Mouse (Mus musculus): Measurements from ENCODE around the gene Gm17660. TPM values are rescaled to one million over a fixed set of nuclear protein-coding genes. Genes with fewer than 3 reads are reported as not detected.

Gene Gm17660
- total and polyA plus RNA-seq, 3 experiments, result not detected

DNA sequence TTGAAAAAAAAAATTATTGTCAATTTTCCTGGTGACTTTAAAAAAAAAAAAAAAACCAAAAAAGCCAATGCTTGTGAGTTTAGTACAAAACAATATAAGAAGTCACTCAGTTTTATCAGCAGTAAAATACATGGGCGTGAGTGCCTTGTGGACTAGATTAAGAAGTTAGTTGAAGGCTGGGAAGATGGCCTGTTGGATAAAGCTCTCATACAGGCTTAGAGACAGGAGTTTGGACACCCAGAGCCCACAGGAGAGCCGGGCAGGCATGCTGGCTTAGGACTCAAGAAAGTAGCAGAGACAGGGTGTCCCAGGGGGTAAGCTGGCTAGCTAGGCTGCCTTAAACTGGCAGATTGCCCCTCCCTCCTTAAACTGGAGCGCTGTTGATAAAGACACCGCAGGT is 22.5 kb downstream of the Gm17660 start (continued):
- TF ChIP-seq MAFK (IDR thresholded peaks at IDR 0.05; ENCODE audit: borderline replicate concordance, low read depth, low read length), result no peak
- no peak for TF ChIP-seq MEF2A (IDR thresholded peaks at IDR 0.05; ENCODE audit: extremely low read depth, insufficient replicate concordance, low read depth, low read length, poor library complexity, severe bottlenecking)
- TF ChIP-seq MAX (IDR thresholded peaks at IDR 0.05; ENCODE audit: low read length), result no peak
- no peak for TF ChIP-seq NRF1 (IDR thresholded peaks at IDR 0.05; ENCODE audit: insufficient read depth, low read depth, low read length, poor library complexity, severe bottlenecking)
- no peak for TF ChIP-seq GABPA (IDR thresholded peaks at IDR 0.05; ENCODE audit: low read depth, low read length)
- TF ChIP-seq POLR2AphosphoS2 (IDR thresholded peaks at IDR 0.05; ENCODE audit: low read length), result no peak
- no peak for TF ChIP-seq HCFC1 (IDR thresholded peaks at IDR 0.05; ENCODE audit: low read depth, low read length)
- TF ChIP-seq TAL1 (IDR thresholded peaks at IDR 0.05; ENCODE audit: low read length), result no peak
- TF ChIP-seq POLR2AphosphoS5 (IDR thresholded peaks at IDR 0.05; ENCODE audit: borderline replicate concordance, low read depth, low read length), result no peak
- TF ChIP-seq ZNF384 (IDR thresholded peaks at IDR 0.05; ENCODE audit: low read depth, low read length), result peak; percentile 78
- no peak; the same call in 1 of the 2 replicates for TF ChIP-seq SIN3A (IDR thresholded peaks at IDR 0.05; ENCODE audit: low read length)

DNA sequence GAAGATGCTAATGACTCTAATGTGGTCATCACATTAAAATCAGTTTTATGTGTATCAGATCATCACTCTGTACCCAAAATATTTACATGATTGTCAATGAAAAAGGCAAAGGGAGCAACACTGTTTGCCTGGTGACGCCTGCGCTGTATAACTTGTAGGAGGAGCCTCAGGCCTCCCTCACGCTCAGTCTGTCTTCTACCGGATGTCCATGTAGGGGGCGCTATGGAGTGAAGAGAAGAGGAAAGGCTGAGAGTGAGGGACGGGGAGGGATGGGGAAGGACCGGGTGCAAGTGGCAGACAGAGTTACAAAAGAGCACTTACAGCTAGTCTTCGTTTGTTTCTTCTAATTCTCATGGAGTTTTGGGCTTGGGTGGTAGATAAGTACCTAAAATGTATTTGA is 24.5 kb downstream of the Gm17660 start:
- no peak for TF ChIP-seq ELF1 (IDR thresholded peaks at IDR 0.05; ENCODE audit: low read depth, low read length)
- TF ChIP-seq CTCF (IDR thresholded peaks at IDR 0.05 in 2 of 3, conservative IDR thresholded peaks at IDR 0.05 in 1 of 3; ENCODE audit: control insufficient read depth in 1 of 3, insufficient read depth in 1 of 3, low read depth in 2 of 3, low read length in 3 of 3, poor library complexity in 1 of 3, severe bottlenecking in 1 of 3), result peak; percentile 45 to 62 (median 60)
- TF ChIP-seq E2F4 (IDR thresholded peaks at IDR 0.05; ENCODE audit: borderline replicate concordance, low read depth, low read length), result no peak
- TF ChIP-seq SIN3A (IDR thresholded peaks at IDR 0.05; ENCODE audit: low read length), result no peak
- no peak for TF ChIP-seq GATA1 (IDR thresholded peaks at IDR 0.05; ENCODE audit: low read depth, low read length)
- 0 out of 2 replicates have a peak, but pooled peaks have one; percentile 24 for TF ChIP-seq SMC3 (IDR thresholded peaks at IDR 0.05; ENCODE audit: low read depth, low read length)
- TF ChIP-seq USF1 (IDR thresholded peaks at IDR 0.05; ENCODE audit: low read depth, low read length), result no peak
- Histone ChIP-seq H3K4me3 (ENCODE audit: control insufficient read depth in 1 of 2, insufficient read depth in 1 of 2, low read depth in 2 of 2, low read length in 2 of 2) (no peak overlapping the region), H3K4me1 (ENCODE audit: control insufficient read depth in 1 of 2, insufficient read depth in 2 of 2, low read length in 2 of 2) (peaks cover 8 to 13% of the 10 kb centered on the region in 2 experiments), H3K27me3 (ENCODE audit: control insufficient read depth in 1 of 2, insufficient read depth in 2 of 2, low read length in 2 of 2) (no peaks in the 10 kb centered on the region), H3K27ac (ENCODE audit: control insufficient read depth, low read depth, low read length) (no peak overlapping the region), H3K36me3 (ENCODE audit: control insufficient read depth in 1 of 2, insufficient read depth in 2 of 2, low read length in 2 of 2) (peaks cover 14 to 20% of the 10 kb centered on the region in 2 experiments), H3K9ac (ENCODE audit: control insufficient read depth, low read depth, low read length, poor library complexity, severe bottlenecking) (no peak overlapping the region), H3K79me2 (ENCODE audit: control insufficient read depth, insufficient read depth, low read length, poor library complexity) (peaks cover 5% of the 10 kb centered on the region), H3K9me3 (replicated peaks; ENCODE audit: insufficient read depth, low read length) (no peaks in the 10 kb centered on the region)
- DNase-seq (ENCODE audit: low read depth, low spot score), result peak; percentile 67

DNA sequence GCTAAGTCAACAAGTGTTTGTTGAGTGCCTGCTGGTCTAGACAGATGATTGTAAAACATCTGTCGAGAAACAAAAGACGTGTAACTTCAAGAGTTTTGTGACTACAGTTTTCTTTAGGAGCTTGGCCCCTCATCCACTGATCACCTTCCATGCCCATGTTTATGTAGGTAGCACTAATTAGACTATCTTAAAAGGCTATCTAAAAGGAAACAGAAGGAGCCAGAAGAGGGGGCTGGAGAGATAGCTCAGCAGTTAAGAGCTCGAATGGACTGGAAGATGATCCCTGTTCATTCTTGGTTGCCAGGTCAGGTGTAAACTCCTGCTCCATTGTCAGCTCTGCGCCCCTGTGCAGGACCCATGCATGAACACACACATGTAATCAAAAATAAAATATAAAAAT is 29.3 kb downstream of the Gm17660 start:
- H3K9me3 ChIP-seq (replicated peaks; ENCODE audit: insufficient read depth, low read length), result no peaks in the 10 kb centered on the region
- H3K4me1 ChIP-seq (ENCODE audit: control insufficient read depth in 1 of 2, insufficient read depth in 2 of 2, low read length in 2 of 2), result peaks cover 9 to 28% of the 10 kb centered on the region in 2 experiments
- peak in 1 of 3 experiments; percentile 22; a peak in 2 of 6 replicates for TF ChIP-seq CTCF (IDR thresholded peaks at IDR 0.05 in 2 of 3, conservative IDR thresholded peaks at IDR 0.05 in 1 of 3; ENCODE audit: control insufficient read depth in 1 of 3, insufficient read depth in 1 of 3, low read depth in 2 of 3, low read length in 3 of 3, poor library complexity in 1 of 3, severe bottlenecking in 1 of 3)
- TF ChIP-seq MYB (IDR thresholded peaks at IDR 0.05; ENCODE audit: low read depth, low read length), result no peak
- TF ChIP-seq TAL1 (IDR thresholded peaks at IDR 0.05; ENCODE audit: low read length), result peak; percentile 27; the same call in 1 of the 2 replicates
- no peak for TF ChIP-seq POLR2AphosphoS2 (IDR thresholded peaks at IDR 0.05; ENCODE audit: low read length)
- TF ChIP-seq EP300 (IDR thresholded peaks at IDR 0.05; ENCODE audit: low read depth in 1 of 2, low read length in 2 of 2), result peak in 1 of 2 experiments; percentile 64; a peak in 3 of 4 replicates
- TF ChIP-seq SIN3A (IDR thresholded peaks at IDR 0.05; ENCODE audit: low read length), result 0 out of 2 replicates have a peak, but pooled peaks have one; percentile 10
- TF ChIP-seq ZMIZ1 (IDR thresholded peaks at IDR 0.05; ENCODE audit: low read depth, low read length), result peak; percentile 16; the same call in 1 of the 2 replicates
- peak; percentile 56; the same call in 1 of the 2 replicates for TF ChIP-seq TBP (IDR thresholded peaks at IDR 0.05; ENCODE audit: low read depth, low read length)
- peak; percentile 80 for TF ChIP-seq GATA1 (IDR thresholded peaks at IDR 0.05; ENCODE audit: low read depth, low read length)
- peak; percentile 61; the same call in 1 of the 2 replicates for TF ChIP-seq TCF12 (IDR thresholded peaks at IDR 0.05; ENCODE audit: low read depth, low read length)
- TF ChIP-seq POLR2AphosphoS5 (IDR thresholded peaks at IDR 0.05; ENCODE audit: borderline replicate concordance, low read depth, low read length), result no peak
- peak; percentile 47 for DNase-seq (ENCODE audit: low read depth, low spot score)
- H3K27me3 ChIP-seq (ENCODE audit: control insufficient read depth in 1 of 2, insufficient read depth in 2 of 2, low read length in 2 of 2), result no peaks in the 10 kb centered on the region
- peak overlapping the region; percentile 92 to 95 for H3K4me3 ChIP-seq (ENCODE audit: control insufficient read depth in 1 of 2, insufficient read depth in 1 of 2, low read depth in 2 of 2, low read length in 2 of 2)
- peaks cover 16% of the 10 kb centered on the region for H3K79me2 ChIP-seq (ENCODE audit: control insufficient read depth, insufficient read depth, low read length, poor library complexity)
- H3K9ac ChIP-seq (ENCODE audit: control insufficient read depth, low read depth, low read length, poor library complexity, severe bottlenecking), result peak overlapping the region; percentile 80
- peak overlapping the region; percentile 88 for H3K27ac ChIP-seq (ENCODE audit: control insufficient read depth, low read depth, low read length)
- peaks cover 6 to 33% of the 10 kb centered on the region in 2 experiments for H3K36me3 ChIP-seq (ENCODE audit: control insufficient read depth in 1 of 2, insufficient read depth in 2 of 2, low read length in 2 of 2)
